Mouse (Mus musculus) forebrain, embryonic 12.5 days (tissue): ENCODE data around the gene Fbrsl1. TPM values are rescaled to one million over a fixed set of nuclear protein-coding genes. Genes with fewer than 3 reads are reported as not detected.
A peak's percentile ranks its signal among the peaks of the same experiment; 100 is the strongest.

Experiments
- ATAC-seq: fragments of 200-750 bp; cut with Nextera tagmentation; 2 replicates; pipeline ENCODE4 v1.8.0; 2017; ENCODE audit warnings: moderate TSS enrichment; ENCODE audit not compliant: low FRiP score
- H3K27ac ChIP-seq: fragments of 300-500 bp; sonication (generic); 2 replicates; pipeline ENCODE4 v1.5.1; 2016; ENCODE audit warnings: mild to moderate bottlenecking
- H3K27me3 ChIP-seq: fragments of 300-500 bp; sonication (generic); 2 replicates; pipeline ENCODE4 v1.6.1; 2016; ENCODE audit warnings: mild to moderate bottlenecking
- H3K36me3 ChIP-seq: fragments of 300-500 bp; sonication (generic); replicated peaks from 2 replicates; pipeline ENCODE4 v1.6.1; 2016; ENCODE audit warnings: mild to moderate bottlenecking
- H3K4me1 ChIP-seq: fragments of 300-500 bp; sonication (generic); 2 replicates; pipeline ENCODE4 v1.6.1; 2016
- H3K4me2 ChIP-seq: fragments of 300-500 bp; sonication (generic); 2 replicates; pipeline ENCODE4 v1.6.1; 2016; ENCODE audit warnings: mild to moderate bottlenecking, moderate library complexity
- H3K4me3 ChIP-seq: fragments of 300-500 bp; sonication (generic); replicated peaks from 2 replicates; pipeline ENCODE4 v1.5.1; 2016; ENCODE audit warnings: mild to moderate bottlenecking
- H3K9ac ChIP-seq: fragments of 300-500 bp; sonication (generic); 2 replicates; pipeline ENCODE4 v1.6.1; 2016; ENCODE audit warnings: mild to moderate bottlenecking
- H3K9me3 ChIP-seq: fragments of 300-500 bp; sonication (generic); 2 replicates; pipeline ENCODE4 v1.6.1; 2016
- WGBS: fragments of 180-500 bp; shearing (Covaris S2); methylation state at CpG from one replicate; pipeline ENCODE4 v1.1.7; 2016; 5-methylcytosine and 5-hydroxymethylcytosine counted together
- polyA plus RNA-seq: library from polyadenylated mRNA; unstranded; fragments of >200 nt; fragmentation: Nextera tagmentation; extraction: Ambion mirVana; gene quantifications from 2 replicates; pipeline ENCODE4 v1.2.1, GENCODE M21; 2016

The Fbrsl1 gene
- polyA plus RNA-seq, 1 experiment from 2014 or later: 39.8 TPM

GRCm38 (mm10) chr5:110472834-110473233 lies 24.5 kb upstream of the Fbrsl1 start:
- H3K36me3 ChIP-seq: no peaks in the 10 kb centered on the region
- H3K27ac ChIP-seq: no peak overlapping the region
- H3K4me1 ChIP-seq: peaks cover 17% of the 10 kb centered on the region
- no peak overlapping the region for H3K4me3 ChIP-seq
- H3K9me3 ChIP-seq: no peaks in the 10 kb centered on the region
- H3K4me2 ChIP-seq: no peak overlapping the region
- H3K27me3 ChIP-seq: peaks cover 18% of the 10 kb centered on the region; the same call in 1 of the 2 replicates
- no peak for ATAC-seq
- H3K9ac ChIP-seq: no peak overlapping the region
- 9% methylated on average over 1 of the region's 1 CpGs for WGBS

GRCm38 (mm10) chr5:110471981-110472476 lies 23.7 kb upstream of the Fbrsl1 start:
- Histone ChIP-seq H3K9ac (no peak overlapping the region), H3K9me3 (no peaks in the 10 kb centered on the region), H3K4me1 (peaks cover 19% of the 10 kb centered on the region), H3K4me2 (no peak overlapping the region), H3K27me3 (peaks cover 18% of the 10 kb centered on the region; the same call in 1 of the 2 replicates), H3K36me3 (no peaks in the 10 kb centered on the region), H3K4me3 (no peak overlapping the region), H3K27ac (no peak overlapping the region)
- ATAC-seq: no peak
- WGBS: 32% methylated on average over 5 of the region's 5 CpGs

DNA sequence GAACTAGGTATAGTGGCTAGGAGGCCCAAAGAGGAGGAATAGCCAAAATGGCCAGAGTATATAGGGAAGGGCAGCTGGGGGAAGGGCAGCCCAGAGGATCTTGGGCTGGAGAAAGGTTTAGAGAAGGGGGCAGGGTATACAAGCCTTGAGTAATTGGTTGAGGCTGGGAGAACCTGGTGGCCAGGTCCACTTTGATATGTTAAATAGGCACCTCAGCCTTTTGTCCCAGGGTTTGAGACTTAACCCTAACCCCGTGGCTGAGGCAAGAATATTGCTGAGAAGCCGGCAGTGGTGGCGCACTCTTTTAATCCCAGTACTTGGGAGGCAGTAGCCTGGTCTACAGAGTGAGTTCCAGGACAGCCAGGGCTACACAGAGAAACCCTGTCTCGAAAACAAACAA lies 23.0 kb upstream of the Fbrsl1 start:
- 14% methylated on average over 4 of the region's 4 CpGs for WGBS

DNA sequence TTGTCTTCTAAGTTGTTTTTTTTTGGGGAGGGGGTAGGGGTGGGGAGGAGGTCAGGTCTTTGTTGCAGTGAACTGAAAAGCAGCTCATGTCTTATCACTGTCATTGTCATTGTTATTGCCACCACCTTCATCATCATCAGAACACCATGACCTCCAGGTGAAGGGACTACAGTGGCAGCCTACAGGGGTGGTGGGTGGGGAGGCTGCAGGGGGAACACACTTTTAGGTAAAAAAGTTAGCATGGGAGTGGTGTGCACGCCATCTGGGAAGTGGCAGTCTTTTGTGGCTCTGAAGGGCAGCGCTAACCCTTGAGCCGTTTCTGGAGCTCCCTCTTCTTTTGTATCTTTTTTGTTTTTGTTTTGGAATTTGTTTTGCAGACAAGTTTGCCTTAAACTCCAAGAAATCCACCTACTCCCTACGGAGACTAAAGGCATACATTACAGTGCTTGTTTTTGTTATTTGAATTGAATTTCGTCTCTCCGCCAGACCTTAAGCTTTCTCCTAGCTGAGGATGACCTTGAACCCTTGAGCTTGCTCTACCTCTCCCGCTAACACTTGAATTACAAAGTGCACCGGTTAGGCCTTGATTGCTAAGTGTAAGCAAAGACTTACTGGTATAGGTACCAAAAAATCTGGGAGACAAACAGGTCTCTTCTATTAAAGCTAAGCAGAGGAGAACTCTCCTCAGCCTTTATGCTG lies 21.1 kb upstream of the Fbrsl1 start:
- Histone ChIP-seq H3K4me3 (no peak overlapping the region), H3K36me3 (no peaks in the 10 kb centered on the region), H3K27me3 (peaks cover 18% of the 10 kb centered on the region; the same call in 1 of the 2 replicates), H3K4me1 (peaks cover 25% of the 10 kb centered on the region), H3K27ac (no peak overlapping the region), H3K9ac (no peak overlapping the region), H3K4me2 (no peak overlapping the region), H3K9me3 (no peaks in the 10 kb centered on the region)
- ATAC-seq: no peak
- 74% methylated on average over 8 of the region's 8 CpGs for WGBS

More for the DNA sequence above, 23.0 kb upstream of the Fbrsl1 start:
- Histone ChIP-seq H3K4me2 (no peak overlapping the region), H3K9ac (no peak overlapping the region), H3K27me3 (peaks cover 18% of the 10 kb centered on the region; the same call in 1 of the 2 replicates), H3K4me1 (peaks cover 25% of the 10 kb centered on the region), H3K4me3 (no peak overlapping the region), H3K27ac (no peak overlapping the region), H3K9me3 (no peaks in the 10 kb centered on the region), H3K36me3 (no peaks in the 10 kb centered on the region)
- ATAC-seq: no peak

DNA sequence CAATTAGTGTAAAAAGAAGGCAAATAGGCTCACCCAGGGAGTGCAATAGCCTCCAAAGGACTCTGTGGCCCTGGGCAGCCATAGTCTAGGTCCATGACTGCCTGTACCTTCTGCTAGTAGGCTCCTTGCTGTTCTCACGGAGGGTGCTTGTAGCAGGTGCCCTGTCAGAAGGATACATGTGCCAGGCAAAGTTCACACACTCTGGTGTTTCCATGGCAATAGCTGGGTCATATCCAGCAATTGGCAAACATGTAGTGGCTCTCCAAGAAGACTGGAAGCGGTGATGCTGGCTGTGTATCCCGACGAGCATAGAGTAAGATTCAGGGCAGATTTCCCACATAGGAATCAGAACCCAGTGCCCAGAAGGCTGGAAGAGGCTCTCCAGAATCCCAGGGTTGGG lies 20.0 kb upstream of the Fbrsl1 start:
- H3K27ac ChIP-seq: no peak overlapping the region
- 79% methylated on average over 4 of the region's 4 CpGs for WGBS
- peaks cover 21% of the 10 kb centered on the region for H3K4me1 ChIP-seq
- H3K27me3 ChIP-seq: peaks cover 14% of the 10 kb centered on the region; the same call in 1 of the 2 replicates
- no peaks in the 10 kb centered on the region for H3K36me3 ChIP-seq
- no peak overlapping the region for H3K4me2 ChIP-seq
- no peak overlapping the region for H3K9ac ChIP-seq
- no peaks in the 10 kb centered on the region for H3K9me3 ChIP-seq
- no peak for ATAC-seq
- H3K4me3 ChIP-seq: no peak overlapping the region

DNA sequence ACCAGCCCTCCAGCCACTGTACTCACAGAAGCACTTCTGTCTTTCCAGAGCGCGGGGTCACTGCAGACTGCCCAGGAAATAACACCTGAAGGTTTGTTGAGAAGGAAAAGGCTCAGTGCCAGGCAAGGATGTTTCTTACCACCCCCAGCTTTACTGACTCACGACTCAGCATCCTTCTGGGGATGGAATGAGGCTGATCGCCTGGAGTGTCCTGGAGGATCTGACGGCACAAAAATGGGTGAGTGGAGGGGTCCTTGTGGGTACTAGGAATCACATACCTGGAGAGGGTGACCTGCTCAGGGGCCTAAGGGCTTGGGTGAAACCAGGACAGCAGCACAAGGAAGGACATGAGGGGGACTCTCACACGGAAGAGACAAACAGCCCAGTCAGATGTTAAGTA lies 19.4 kb upstream of the Fbrsl1 start:
- 83% methylated on average over 6 of the region's 6 CpGs for WGBS
- no peak overlapping the region for H3K4me2 ChIP-seq
- H3K27ac ChIP-seq: no peak overlapping the region
- H3K4me1 ChIP-seq: peaks cover 19% of the 10 kb centered on the region
- no peaks in the 10 kb centered on the region for H3K36me3 ChIP-seq
- peaks cover 14% of the 10 kb centered on the region; the same call in 1 of the 2 replicates for H3K27me3 ChIP-seq
- no peak overlapping the region for H3K4me3 ChIP-seq
- ATAC-seq: no peak
- H3K9me3 ChIP-seq: no peaks in the 10 kb centered on the region
- no peak overlapping the region for H3K9ac ChIP-seq

DNA sequence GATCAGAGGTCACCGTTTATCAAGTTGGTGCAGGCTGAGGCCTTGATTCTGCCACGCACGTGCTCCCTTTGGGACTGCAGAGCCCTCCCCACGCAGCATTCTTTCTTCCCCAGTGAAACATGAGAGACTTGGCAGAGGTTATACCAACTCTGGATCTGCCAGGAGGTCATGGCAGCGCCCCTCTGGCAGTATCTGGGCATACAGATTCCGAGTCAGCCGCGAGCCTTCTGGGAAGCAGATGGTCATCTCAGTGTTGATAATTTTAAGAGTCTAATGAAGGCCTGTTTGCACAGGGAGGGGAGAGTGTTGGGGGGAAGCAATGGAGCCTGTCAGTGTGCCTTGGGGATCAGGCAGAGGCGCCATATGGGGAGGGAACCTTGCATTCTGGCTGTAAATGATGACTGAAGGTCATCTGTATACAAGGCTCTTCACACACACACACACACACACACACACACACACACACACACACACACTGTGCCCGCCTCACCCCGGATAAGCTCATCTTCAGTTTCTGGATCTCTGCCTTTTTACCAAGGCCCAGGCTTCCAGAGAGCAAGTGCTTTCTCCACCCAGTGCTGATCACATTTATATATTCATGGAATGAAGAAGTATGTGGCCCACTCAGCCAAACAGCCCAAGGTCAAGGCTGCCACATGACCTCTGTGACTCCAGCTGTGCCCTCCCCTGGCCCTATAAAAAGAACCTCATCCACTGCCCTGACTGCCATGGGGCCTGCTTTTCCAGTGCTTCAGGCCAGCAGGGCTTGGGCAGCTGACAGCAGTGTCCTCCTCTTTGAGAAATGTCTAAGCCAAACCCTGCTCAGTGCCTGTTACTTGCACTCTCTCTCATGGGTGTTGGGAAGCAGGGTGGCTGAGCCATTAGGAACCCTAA lies 18.5 kb upstream of the Fbrsl1 start:
- 72% methylated on average over 11 of the region's 11 CpGs for WGBS
- H3K4me1 ChIP-seq: peaks cover 9% of the 10 kb centered on the region
- no peak overlapping the region for H3K27ac ChIP-seq
- no peak overlapping the region for H3K4me3 ChIP-seq
- H3K4me2 ChIP-seq: no peak overlapping the region
- H3K9ac ChIP-seq: no peak overlapping the region
- 0 out of 2 replicates have a peak, but pooled peaks cover 6% of the 10 kb centered on the region for H3K27me3 ChIP-seq
- peak; percentile 23; the same call in 1 of the 2 replicates for ATAC-seq
- no peaks in the 10 kb centered on the region for H3K9me3 ChIP-seq
- no peaks in the 10 kb centered on the region for H3K36me3 ChIP-seq

GRCm38 (mm10) chr5:110462646-110463045 lies 14.3 kb upstream of the Fbrsl1 start:
- no peaks in the 10 kb centered on the region for H3K36me3 ChIP-seq
- no peak overlapping the region for H3K27ac ChIP-seq
- H3K4me1 ChIP-seq: peaks cover 8% of the 10 kb centered on the region; the same call in 1 of the 2 replicates
- H3K9me3 ChIP-seq: no peaks in the 10 kb centered on the region
- H3K9ac ChIP-seq: no peak overlapping the region
- H3K4me3 ChIP-seq: no peak overlapping the region
- no peak overlapping the region for H3K4me2 ChIP-seq
- ATAC-seq: no peak
- 91% methylated on average over 2 of the region's 2 CpGs for WGBS
- H3K27me3 ChIP-seq: 0 out of 2 replicates have a peak, but pooled peaks cover 3% of the 10 kb centered on the region

DNA sequence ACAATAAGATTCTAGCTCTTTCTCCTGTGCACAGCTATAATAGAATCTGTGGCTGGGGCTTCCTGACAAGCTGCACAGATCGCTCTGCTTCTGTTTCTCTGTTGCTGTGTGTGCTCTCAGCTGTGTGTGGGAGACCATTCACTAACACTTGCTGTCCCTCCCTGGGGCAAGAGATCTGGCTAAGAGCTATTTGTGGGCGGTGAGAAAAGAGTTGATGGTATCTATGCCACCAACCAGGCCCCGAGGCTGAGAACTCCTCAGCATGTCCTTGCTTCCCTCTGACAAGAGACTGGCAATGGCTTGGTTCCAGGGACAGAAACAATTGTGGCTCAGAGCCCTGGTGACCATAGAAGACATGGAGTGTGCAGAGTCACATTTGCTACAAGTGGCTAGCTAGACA lies 10.6 kb upstream of the Fbrsl1 start:
- H3K27me3 ChIP-seq: 0 out of 2 replicates have a peak, but pooled peaks cover 6% of the 10 kb centered on the region
- H3K4me2 ChIP-seq: no peak overlapping the region
- no peak overlapping the region for H3K9ac ChIP-seq
- no peaks in the 10 kb centered on the region for H3K4me1 ChIP-seq
- WGBS: 76% methylated on average over 3 of the region's 3 CpGs
- H3K27ac ChIP-seq: no peak overlapping the region
- H3K9me3 ChIP-seq: no peaks in the 10 kb centered on the region
- ATAC-seq: no peak
- H3K36me3 ChIP-seq: no peaks in the 10 kb centered on the region
- H3K4me3 ChIP-seq: no peak overlapping the region

- peaks cover 12% of the 10 kb centered on the region; the same call in 1 of the 2 replicates for H3K27me3 ChIP-seq
- H3K4me2 ChIP-seq: no peak overlapping the region
- H3K9ac ChIP-seq: no peak overlapping the region
- H3K9me3 ChIP-seq: no peaks in the 10 kb centered on the region
- no peak overlapping the region for H3K27ac ChIP-seq
- no peaks in the 10 kb centered on the region for H3K36me3 ChIP-seq
- H3K4me1 ChIP-seq: no peaks in the 10 kb centered on the region
- H3K4me3 ChIP-seq: no peak overlapping the region
- ATAC-seq: no peak
These were observed 7.0 kb upstream of the Fbrsl1 start for GRCm38 (mm10) chr5:110455272-110455671.

- peaks cover 18% of the 10 kb centered on the region for H3K27me3 ChIP-seq
- no peaks in the 10 kb centered on the region for H3K36me3 ChIP-seq
- no peak overlapping the region for H3K9ac ChIP-seq
- H3K4me1 ChIP-seq: peaks cover 25% of the 10 kb centered on the region
- 0 out of 2 replicates have a peak overlapping the region, but pooled peaks have one; percentile 13 for H3K27ac ChIP-seq
- ATAC-seq: no peak
- H3K4me2 ChIP-seq: peak overlapping the region; percentile 100
- 61% methylated on average over 6 of the region's 6 CpGs for WGBS
- peak overlapping the region; percentile 93 for H3K4me3 ChIP-seq
- no peaks in the 10 kb centered on the region for H3K9me3 ChIP-seq
These were observed 991 bp upstream of the Fbrsl1 start for GRCm38 (mm10) chr5:110449294-110449693.

DNA sequence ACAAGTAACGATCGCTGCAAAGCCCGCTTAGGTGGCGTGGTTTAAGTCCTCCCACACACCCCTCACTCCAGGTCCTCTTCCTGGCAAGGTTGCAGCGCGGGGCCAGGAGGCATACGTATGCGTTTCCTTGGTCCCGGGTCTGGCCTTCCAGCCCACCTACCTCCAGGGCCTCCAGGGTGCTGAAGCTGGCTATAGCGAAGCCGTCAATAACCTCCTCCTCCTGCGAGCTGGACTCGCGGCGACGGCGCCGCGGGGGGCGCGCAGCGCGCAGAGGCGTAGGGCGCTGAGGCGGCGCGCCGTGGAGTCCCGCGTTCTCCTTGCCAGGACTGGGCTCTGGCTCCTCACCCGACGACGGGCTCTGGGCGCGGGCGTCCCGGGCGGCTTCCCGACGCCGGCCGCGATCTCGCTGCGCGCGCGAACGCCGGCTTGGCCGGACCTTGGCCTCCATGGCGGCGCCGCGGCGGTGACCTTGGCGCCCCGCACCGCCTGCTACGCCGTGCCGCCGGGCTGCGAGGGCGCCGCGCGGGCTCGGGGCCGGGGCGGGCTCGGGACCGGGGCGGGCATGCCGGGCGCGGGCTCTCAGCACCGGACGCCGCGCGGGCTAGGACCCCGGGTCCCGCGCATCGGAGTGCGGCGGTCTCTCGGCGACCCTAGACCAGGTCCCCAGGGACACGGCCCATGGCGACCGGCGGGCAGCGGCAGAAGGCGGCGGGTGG lies 425 bp downstream of the Fbrsl1 start:
- Histone ChIP-seq H3K4me2 (peak overlapping the region; percentile 100), H3K4me1 (peaks cover 32% of the 10 kb centered on the region), H3K9ac (peak overlapping the region; percentile 92), H3K36me3 (no peaks in the 10 kb centered on the region), H3K27me3 (peaks cover 18% of the 10 kb centered on the region), H3K9me3 (no peaks in the 10 kb centered on the region), H3K4me3 (peak overlapping the region; percentile 93), H3K27ac (peak overlapping the region; percentile 56; the same call in 1 of the 2 replicates)
- ATAC-seq: peak; percentile 72
- under 1% methylated on average over 83 of the region's 98 CpGs for WGBS
